Mouse (Mus musculus): ENCODE measurements around the gene Fkbp14.

DNA sequence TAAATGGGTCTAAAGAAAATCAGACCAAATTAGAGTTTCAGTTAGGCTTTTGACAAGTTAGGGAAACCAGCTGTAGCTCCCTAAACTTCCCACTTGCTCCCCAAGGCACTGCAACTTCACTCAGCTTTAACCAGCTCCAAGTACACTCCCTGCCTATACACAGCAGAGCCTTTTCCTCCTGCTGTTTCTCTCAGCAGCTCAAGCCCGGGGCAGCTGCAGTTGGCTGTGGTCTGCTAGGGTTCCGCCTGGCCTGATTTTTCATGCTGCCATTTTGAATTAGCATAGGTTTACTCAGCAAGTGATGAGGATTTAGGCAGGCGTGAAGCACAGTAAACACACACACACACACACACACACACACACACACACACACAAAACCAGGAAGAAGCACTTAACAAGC lies 32.1 kb downstream of the Fkbp14 start:
- TF ChIP-seq CTCF (conservative IDR thresholded peaks at IDR 0.05; ENCODE audit: low read length) (no peak), NANOG (IDR thresholded peaks at IDR 0.05; ENCODE audit: borderline replicate concordance, low read length) (no peak)
